Comparison of ENCODE assay signal across 8 mouse cellular contexts in genomic region chr10:14544608-14544940, GRCm38 (mm10). TPM values are rescaled to one million over a fixed set of nuclear protein-coding genes. Genes with fewer than 3 reads are reported as not detected.
DNase-seq lines count a peak whose midpoint lies in the region; ATAC-seq and TF ChIP-seq lines count a peak whose summit lies in the region.

No protein-coding gene starts in this region.

- TF ChIP-seq EP300 in heart, adult 2 months (IDR thresholded peaks at IDR 0.05; ENCODE audit: insufficient read depth, low read depth, low read length): no peak
- no peak for TF ChIP-seq EP300 in liver, embryonic 14.5 days (IDR thresholded peaks at IDR 0.05; ENCODE audit: low read depth)

- TF ChIP-seq POLR2A in heart, adult 2 months (IDR thresholded peaks at IDR 0.05; ENCODE audit: insufficient read depth, low read depth, low read length): no peak

- no peaks in the 10 kb centered on the region for H3K9me3 ChIP-seq in forebrain, embryonic 15.5 days
- H3K9me3 ChIP-seq in liver, embryonic 14.5 days (ENCODE audit: control insufficient read depth, low read length): no peaks in the 10 kb centered on the region

- peak overlapping the region; percentile 50 for H3K4me3 ChIP-seq in heart, adult 2 months
- H3K4me3 ChIP-seq in C2C12 (ENCODE audit: insufficient read depth, poor library complexity, severe bottlenecking): peak overlapping the region; percentile 52
- peak overlapping the region; percentile 56 for H3K4me3 ChIP-seq in forebrain, embryonic 15.5 days
- peak overlapping the region; percentile 35 to 45 for H3K4me3 ChIP-seq in liver, embryonic 14.5 days (ENCODE audit: insufficient read depth in 1 of 2, low read depth in 2 of 2, low read length in 2 of 2)

- H3K36me3 ChIP-seq in heart, adult 2 months (ENCODE audit: control insufficient read depth, insufficient read depth, low read length): no peaks in the 10 kb centered on the region
- no peaks in the 10 kb centered on the region for H3K36me3 ChIP-seq in C2C12 (ENCODE audit: control insufficient read depth, insufficient read depth)
- H3K36me3 ChIP-seq in forebrain, embryonic 15.5 days: no peaks in the 10 kb centered on the region
- no peaks in the 10 kb centered on the region for H3K36me3 ChIP-seq in liver, embryonic 14.5 days (replicated peaks; ENCODE audit: control insufficient read depth, insufficient read depth, low read depth)

- no peak overlapping the region for H3K27ac ChIP-seq in heart, adult 2 months
- no peak overlapping the region for H3K27ac ChIP-seq in forebrain, embryonic 15.5 days (replicated peaks)
- H3K27ac ChIP-seq in liver, embryonic 14.5 days: no peak overlapping the region

- H3ac ChIP-seq in C2C12 (ENCODE audit: control insufficient read depth, insufficient read length, low read depth): peak overlapping the region; percentile 66

- TF ChIP-seq CTCF in heart, adult 2 months (IDR thresholded peaks at IDR 0.05): no peak
- no peak for TF ChIP-seq CTCF in C2C12 (IDR thresholded peaks at IDR 0.05; ENCODE audit: control insufficient read depth, insufficient read depth, insufficient read length)
- TF ChIP-seq CTCF in liver, embryonic 14.5 days (IDR thresholded peaks at IDR 0.05; ENCODE audit: low read depth): no peak

- H3K4me1 ChIP-seq in heart, adult 2 months (ENCODE audit: control insufficient read depth, insufficient read depth, low read length): no peaks in the 10 kb centered on the region
- peaks cover 9% of the 10 kb centered on the region for H3K4me1 ChIP-seq in forebrain, embryonic 15.5 days
- H3K4me1 ChIP-seq in liver, embryonic 14.5 days (replicated peaks; ENCODE audit: control insufficient read depth in 2 of 2, insufficient read depth in 2 of 2, low read length in 1 of 2): no peaks in the 10 kb centered on the region

- H3K27me3 ChIP-seq in heart, adult 2 months (ENCODE audit: control insufficient read depth, insufficient read depth, low read length): peaks cover 6% of the 10 kb centered on the region
- H3K27me3 ChIP-seq in C2C12 (ENCODE audit: control insufficient read depth, insufficient read depth, insufficient read length): no peaks in the 10 kb centered on the region
- 0 out of 2 replicates have a peak, but pooled peaks cover 3% of the 10 kb centered on the region for H3K27me3 ChIP-seq in forebrain, embryonic 15.5 days
- H3K27me3 ChIP-seq in liver, embryonic 14.5 days (ENCODE audit: control insufficient read depth, insufficient read depth, low read length): peaks cover 19% of the 10 kb centered on the region

- H3K79me3 ChIP-seq in C2C12 (ENCODE audit: low read depth): no peaks in the 10 kb centered on the region

- peak overlapping the region; percentile 61; the same call in 1 of the 2 replicates for H3K9ac ChIP-seq in heart, adult 2 months (ENCODE audit: low read depth, low read length)
- H3K9ac ChIP-seq in forebrain, embryonic 15.5 days (replicated peaks): peak overlapping the region; percentile 47; the same call in 1 of the 2 replicates
- H3K9ac ChIP-seq in liver, embryonic 14.5 days (replicated peaks): no peak overlapping the region

- no peak for DNase-seq in heart, adult 2 months
- DNase-seq in heart, postnatal 36 days: no peak
- no peak for DNase-seq in liver, embryonic 14.5 days (ENCODE audit: low read depth in 3 of 3, low spot score in 3 of 3)
- no peak for DNase-seq in right cerebral cortex, postnatal 36 days (ENCODE audit: low spot score in 2 of 2)
- DNase-seq in yolk sac, embryonic 10.5 days (ENCODE audit: low spot score): no peak

- intact Hi-C loops in heart, adult 2 months (cut with DNase I): no loop called here
- intact Hi-C loops in heart, postnatal 36 days (cut with DNase I): no loop called here

- 8% methylated on average over 9 of the region's 9 CpGs for whole genome bisulfite sequencing in heart, adult 2 months
- WGBS in forebrain, embryonic 15.5 days: 5% methylated on average over 9 of the region's 9 CpGs
- 8% methylated on average over 9 of the region's 9 CpGs for WGBS in liver, embryonic 14.5 days (ENCODE audit: insufficient replicate concordance)

- peak overlapping the region; percentile 100 for H3K4me2 ChIP-seq in forebrain, embryonic 15.5 days (replicated peaks)
- peak overlapping the region; percentile 48 for H3K4me2 ChIP-seq in liver, embryonic 14.5 days (ENCODE audit: low read depth)

- H3K79me2 ChIP-seq in heart, adult 2 months (replicated peaks; ENCODE audit: control insufficient read depth, insufficient read depth, low read length): no peaks in the 10 kb centered on the region
- H3K79me2 ChIP-seq in C2C12 (ENCODE audit: control insufficient read depth, insufficient read depth): peaks cover 6% of the 10 kb centered on the region

- peak; percentile 7; the same call in 1 of the 2 replicates for ATAC-seq in forebrain, embryonic 15.5 days (replicated peaks)
- no peak for ATAC-seq in liver, embryonic 14.5 days (ENCODE audit: insufficient read depth)
- no peak for ATAC-seq in monocyte, adult 5-6 weeks (replicated peaks; ENCODE audit: insufficient number of reproducible peaks, low FRiP score, low TSS enrichment, poor library complexity, severe bottlenecking)

TF ChIP-seq in C2C12, 6 proteins besides CTCF, POLR2A, EP300 and RAD21:
- TF ChIP-seq MYOD1 (IDR thresholded peaks at IDR 0.05; ENCODE audit: control insufficient read depth, insufficient read length, low read depth) (no peak), FOSL1 (IDR thresholded peaks at IDR 0.05; ENCODE audit: insufficient read depth, low read length, poor library complexity, severe bottlenecking) (no peak), CEBPB (IDR thresholded peaks at IDR 0.05; ENCODE audit: low read depth) (no peak), USF1 (IDR thresholded peaks at IDR 0.05; ENCODE audit: low read depth) (no peak), MAX (IDR thresholded peaks at IDR 0.05) (no peak), MYOG (IDR thresholded peaks at IDR 0.05; ENCODE audit: control insufficient read depth, extremely low read depth, insufficient read length) (no peak)

RNA-seq across cellular contexts. Expression of gene Adgrg6, which starts 0.9 kb away (rescaled TPM):
- 1 to 10 TPM; 2.5 to 2.7 TPM for total RNA-seq in heart, adult 2 months (2021)
- polyA plus RNA-seq in heart, adult 2 months (2012; rRNA removed): 0.84 and 1.4 TPM in 2 replicates
- total RNA-seq in heart, postnatal 36 days (2021): 1 to 10 TPM; 2.1 to 2.5 TPM
- polyA plus RNA-seq in C2C12 (2012; fragmentation: generic; extraction: Trizol): 1.1 TPM
- polyA plus RNA-seq in forebrain, embryonic 15.5 days (2015; fragmentation: Nextera tagmentation; extraction: Ambion mirVana): 0.50 and 0.89 TPM in 2 replicates
- polyA plus RNA-seq in liver, embryonic 14.5 days (2012; rRNA removed): 0.35 and 0.45 TPM in 2 replicates
- 0.38 and 0.44 TPM in 2 replicates for polyA plus RNA-seq in liver, embryonic 14.5 days (2014; fragmentation: Nextera tagmentation; extraction: Ambion mirVana)
- 0.48 to 0.85 TPM (median 0.58 TPM) in 3 replicates for total RNA-seq in monocyte, adult 5-6 weeks (2017)
